Mouse (Mus musculus) bone marrow macrophage, adult 2 months (primary cell): ENCODE measurements around the gene Emp1.

Experiments used
- CTCF ChIP-seq: IDR thresholded peaks from 2 replicates; pipeline ENCODE4 v1.5.1; 2012; ENCODE audit warnings: low read depth, mild to moderate bottlenecking, low read length, moderate library complexity
- POLR2A ChIP-seq: IDR thresholded peaks from 2 replicates; pipeline ENCODE4 v1.6.1; 2012; ENCODE audit warnings: mild to moderate bottlenecking, low read depth, low read length, borderline replicate concordance

GRCm38 (mm10) chr6:135364891-135365301 lies 2.6 kb downstream of the Emp1 start:
- TF ChIP-seq CTCF (no peak), POLR2A (no peak)
